Mouse (Mus musculus) frontal cortex, adult (tissue): ENCODE data around the gene Gipc3.
A peak's percentile ranks its signal among the peaks of the same experiment; 100 is the strongest.

Experiments used
- ATAC-seq: cut with Nextera tagmentation; 2 replicates; pipeline ENCODE4 v1.9.2; 2017; ENCODE audit warnings: mild to moderate bottlenecking, moderate library complexity, mixed read lengths; ENCODE audit not compliant: low TSS enrichment

Gipc3 gene

DNA sequence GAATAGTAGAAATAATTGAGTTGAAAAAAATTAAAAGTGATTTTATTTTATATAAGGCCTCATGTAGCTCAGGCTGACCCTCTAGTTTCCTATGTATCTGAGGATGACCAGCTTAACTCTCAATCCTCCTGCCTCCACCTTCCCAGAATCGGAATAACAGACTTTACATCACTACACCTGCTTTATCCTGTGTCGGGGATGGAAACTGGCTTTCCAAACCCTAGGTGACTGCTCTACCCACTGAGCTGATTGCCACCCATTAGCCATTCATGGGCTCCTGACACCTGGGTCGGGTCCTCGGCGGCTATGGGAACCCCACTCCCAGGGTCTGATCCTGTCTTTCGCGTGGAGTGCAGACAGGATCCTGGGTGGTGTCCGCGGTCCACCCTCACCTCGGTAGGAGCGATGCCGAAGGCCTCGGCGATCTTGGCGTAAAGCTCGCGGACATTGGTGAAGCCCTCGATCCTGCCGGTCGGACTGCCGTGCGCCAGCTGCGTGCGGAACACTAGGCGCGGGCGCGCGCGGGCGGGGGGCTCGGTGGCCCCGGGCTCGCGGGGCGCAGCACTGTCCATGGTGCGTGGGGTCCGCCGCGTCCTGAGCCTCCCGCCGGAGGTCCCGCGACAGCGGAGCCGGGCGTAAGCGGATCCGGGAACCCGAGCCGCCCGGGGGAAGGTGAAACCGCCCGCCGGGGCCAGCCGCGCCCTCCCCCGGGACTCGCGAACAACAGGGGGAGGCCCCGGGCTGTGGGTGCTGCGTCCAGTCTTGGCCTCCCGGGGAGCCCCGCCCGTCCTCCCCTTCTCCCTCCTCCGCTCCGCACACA, at the start of gene Gipc3:
Gene Gipc3 (minus strand): TSS at position 581 of the 820 bp plus-strand sequence.
- ATAC-seq: no peak

DNA sequence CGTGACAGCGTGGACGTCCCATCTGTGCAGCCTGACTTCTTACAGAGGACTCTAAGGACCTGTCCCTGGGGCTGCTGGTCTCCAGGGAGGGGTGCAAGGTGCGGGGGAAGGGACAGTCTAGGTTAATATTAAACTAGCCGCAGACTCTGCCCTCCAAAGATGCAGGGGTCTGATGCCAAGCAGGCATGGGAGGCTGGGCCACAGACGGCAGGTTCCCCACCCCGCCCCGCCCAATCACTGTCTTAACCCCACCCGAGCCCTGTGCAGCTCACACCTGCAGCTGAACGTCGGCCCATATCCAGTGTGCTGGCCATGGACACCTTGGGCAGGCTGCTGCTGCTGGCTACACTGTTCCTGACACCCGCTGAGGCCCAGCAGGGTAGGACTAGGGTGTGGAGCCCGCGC, 49.7 kb upstream of the Gipc3 start, which contains the start of gene Smim24:
Gene Smim24 (plus strand): TSS at position 271 of the 405 bp plus-strand sequence.
- no peak for ATAC-seq

DNA sequence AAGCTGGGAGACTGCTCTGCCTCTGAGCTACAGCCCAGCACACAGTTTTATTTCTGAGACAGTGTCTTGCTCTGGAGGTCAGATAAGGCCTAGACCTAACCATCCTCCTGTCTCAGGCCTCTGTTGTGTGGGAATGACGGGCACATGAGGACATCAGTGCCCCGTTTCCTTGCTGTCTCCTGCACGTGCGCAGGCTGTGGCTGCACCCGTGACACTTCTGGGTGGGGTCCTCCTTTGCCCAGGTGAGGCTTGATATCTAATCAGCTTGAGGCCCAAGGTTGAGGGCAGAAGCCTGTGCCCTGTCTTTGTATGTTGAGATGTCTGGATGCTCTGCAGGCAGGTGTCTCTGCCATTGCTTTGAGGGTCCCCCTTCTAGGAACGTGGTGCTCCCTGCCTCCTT, 49.2 kb upstream of the Gipc3 start:
- no peak for ATAC-seq

DNA sequence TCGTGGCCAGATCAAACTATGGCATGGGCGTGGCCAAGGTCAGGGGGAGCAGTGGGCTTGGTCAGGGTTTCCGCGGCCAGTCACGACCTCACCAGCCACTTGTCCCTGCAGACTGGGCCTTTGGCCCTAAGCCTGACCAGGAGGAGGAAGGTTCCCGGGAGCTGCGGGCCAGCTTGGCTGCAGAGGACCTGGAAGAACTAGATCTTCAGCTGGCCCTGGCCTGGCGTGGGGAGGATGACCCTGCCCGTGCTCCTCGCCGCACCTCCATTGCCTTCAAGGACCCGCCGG, 47.6 kb upstream of the Gipc3 start:
- no peak for ATAC-seq

DNA sequence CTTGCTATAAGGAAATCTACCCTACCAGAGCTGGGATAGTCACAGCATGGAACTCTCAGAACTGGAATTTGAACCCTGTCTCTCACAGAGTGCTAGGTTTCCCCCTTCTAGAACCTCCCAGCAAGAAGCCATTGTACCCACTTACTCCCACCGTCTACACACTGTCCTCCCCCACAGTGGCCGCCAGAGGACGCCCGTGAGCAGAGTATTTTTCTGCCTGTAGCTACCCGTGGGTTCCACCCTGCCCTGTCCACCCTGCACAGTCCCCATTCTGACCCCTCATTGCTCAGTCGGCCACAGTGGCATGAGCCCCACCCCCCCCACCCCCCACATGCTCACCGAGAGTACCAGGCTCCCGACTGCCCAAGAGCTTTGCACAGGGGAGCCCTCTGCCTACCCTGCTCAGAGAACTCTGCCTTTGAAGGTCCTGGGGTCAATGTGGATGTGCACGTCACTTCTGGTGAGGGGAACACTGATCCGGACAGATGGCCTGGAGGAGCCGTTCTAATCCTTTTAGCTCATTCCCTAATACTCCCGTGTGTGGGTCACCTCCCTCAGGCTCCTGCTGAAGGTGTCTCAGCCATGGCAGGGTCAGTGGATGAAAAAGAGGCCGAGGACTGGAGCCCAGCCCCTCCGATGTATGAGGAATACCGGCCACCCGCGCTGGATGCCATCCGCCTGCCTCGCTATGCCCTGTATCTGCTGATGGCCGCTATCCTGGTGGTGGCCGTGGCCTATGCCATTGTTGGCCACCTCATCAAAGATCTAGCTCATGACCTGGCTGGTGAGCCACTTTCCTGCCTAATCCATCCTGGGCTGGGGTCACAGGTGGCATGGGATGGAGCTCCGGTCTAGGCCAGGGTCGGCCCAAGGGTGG, 47.0 kb upstream of the Gipc3 start:
- ATAC-seq: peak; percentile 48

DNA sequence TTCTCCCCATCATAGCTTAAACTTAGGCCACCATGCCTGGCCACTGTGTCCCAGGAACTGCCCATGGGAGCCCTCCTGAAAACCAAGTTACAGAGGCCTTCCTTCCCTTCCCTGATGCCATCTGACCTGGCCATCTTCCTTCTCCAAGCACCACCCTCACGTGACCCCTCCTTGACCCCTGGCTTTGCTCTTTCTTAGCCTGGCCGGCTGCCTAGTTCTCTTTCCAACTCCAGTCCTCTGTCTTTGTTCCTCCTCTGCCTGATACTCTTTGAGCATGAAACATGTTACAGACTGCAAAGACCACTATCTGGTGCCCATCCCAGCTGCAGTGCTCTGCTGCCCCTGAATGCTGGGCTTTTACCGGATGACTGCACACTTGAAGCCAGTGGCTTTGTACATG, 46.3 kb upstream of the Gipc3 start:
- no peak for ATAC-seq

DNA sequence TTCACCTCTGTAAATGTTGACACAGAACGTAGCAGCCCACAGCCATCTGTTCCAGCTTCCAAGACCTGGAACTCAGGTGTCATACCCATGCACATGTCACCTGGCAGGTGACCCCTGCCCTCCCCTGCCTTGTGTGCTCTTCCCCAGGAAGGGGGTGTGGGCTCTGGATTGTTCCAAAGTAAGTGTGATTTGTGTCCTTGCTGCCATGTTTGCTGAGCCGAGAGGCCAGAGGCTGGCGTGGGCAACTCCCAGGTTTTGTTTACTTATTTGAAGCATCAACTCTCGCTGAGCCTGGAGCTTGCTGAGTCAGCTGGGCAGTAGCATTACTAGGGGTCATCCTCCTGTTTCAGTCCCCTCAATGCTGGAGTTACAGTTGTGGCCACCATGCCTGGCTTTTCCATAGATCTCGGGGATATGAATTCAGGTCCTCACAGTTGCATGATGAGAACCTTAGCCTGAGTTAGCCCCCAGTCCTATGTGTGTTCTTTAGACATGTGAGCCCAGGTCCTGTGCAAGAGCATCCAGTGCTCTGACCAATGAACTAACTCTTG, 45.5 kb upstream of the Gipc3 start, which contains the start of gene Gm48552:
Gene Gm48552 (plus strand): TSS at position 501 of the 551 bp plus-strand sequence.
- ATAC-seq: no peak

DNA sequence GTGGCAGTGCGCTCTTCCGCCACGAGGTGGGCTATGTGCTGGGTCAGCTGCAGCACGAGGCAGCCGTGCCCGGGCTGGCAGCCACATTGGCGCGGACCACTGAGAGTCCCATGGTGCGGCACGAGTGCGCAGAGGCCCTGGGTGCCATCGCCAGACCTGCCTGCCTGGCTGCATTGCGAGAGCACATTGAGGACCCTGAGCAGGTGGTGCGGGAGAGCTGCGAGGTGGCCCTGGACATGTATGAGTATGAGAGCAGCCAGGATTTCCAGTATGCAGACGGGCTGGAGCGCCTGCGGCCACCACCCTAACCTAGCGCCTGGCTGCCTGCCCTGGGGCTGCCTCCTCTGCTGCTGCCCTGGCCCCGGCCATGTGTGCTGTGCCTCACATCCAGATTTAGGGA, 44.6 kb upstream of the Gipc3 start:
- ATAC-seq: no peak

DNA sequence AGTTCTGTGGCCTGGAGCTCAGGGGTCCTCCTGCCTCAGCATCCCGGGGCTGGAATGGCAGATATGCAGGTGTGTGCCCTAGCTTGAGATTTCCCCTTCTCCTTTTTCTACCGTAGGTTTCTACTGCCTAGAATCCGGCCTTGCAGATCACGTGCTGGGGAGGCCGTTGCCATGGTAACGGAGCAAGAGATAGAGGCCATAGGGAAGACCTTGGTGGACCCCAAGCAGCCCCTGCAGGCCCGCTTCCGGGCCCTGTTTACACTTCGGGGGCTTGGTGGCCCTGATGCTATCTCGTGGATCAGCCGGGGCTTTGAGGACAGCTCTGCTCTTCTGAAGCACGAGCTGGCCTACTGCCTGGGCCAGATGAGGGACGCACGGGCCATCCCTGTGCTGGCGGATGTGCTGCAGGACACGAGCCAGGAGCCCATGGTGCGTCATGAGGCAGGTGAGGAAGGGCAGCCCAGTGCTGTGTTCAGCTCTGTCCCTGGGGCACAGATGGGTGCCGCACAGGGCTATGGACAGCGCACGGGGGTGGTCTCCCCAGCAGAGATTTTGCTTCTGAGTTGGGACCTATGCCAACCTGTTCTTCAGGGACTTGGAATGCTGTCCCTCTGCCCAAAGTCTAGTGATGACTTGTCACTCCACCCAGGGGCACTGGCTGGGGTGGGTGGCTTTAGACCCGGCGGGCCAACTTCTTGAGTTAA, 42.7 kb upstream of the Gipc3 start:
- no peak for ATAC-seq

DNA sequence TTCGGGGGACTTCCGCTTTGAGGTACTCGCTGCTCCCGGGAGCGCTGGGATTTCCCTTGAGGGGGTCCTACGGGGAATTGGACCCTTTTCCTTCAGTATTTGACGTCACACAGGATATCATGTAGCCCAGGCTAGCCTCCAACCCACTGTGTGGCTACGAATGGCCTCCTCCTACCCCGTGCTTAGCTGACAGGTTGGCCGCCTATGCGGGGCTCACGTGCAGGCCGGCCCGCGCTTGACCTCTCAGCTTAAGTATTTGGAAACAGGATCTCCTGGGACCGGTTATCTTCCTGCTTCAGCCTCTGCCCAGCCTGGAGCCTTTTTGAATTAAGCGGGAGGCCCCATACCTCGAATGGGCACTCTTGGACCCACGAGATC, 41.5 kb upstream of the Gipc3 start:
- 0 out of 2 replicates have a peak, but pooled peaks have one; percentile 0 for ATAC-seq

DNA sequence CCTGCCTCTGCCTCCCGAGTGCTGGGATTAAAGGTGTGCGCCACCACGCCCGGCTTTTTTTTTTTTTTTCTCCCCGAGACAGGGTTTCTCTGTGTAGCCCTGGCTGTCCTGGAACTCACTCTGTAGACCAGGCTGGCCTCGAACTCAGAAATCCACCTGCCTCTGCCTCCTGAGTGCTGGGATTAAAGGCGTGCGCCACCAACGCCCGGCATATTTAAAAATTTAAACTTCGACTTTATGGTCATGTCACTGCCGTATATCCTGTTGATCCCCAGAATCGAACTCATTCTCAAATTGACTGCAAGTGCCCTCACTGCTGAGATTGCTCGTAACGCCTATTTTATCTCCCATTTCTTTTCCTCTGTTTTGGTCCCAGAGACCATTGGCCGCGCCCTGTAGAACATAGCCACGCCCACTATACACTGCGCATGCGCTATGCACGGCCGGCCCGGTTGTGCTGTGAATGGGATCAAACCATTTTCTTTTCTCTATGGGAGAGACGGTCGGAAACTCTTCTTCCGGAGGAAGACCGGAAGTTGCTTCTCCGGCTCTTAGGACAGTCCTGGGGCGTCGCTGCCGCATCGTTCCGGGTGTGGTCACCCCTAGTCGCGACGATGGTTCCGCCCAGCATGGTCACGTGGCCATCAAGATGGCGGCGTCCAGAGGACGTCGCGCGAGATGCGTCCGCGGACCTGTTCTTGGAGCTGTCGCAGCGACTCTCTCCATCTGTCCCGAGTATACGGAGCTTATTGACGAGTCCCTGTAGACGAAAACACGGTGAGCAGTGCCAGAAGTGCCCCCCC, 40.9 kb upstream of the Gipc3 start, which contains the start of the genes Dohh and Gm48551:
Gene Dohh (plus strand): TSS at position 627 of the 803 bp plus-strand sequence.
Gene Gm48551 (plus strand): TSS at position 665 of the 803 bp plus-strand sequence.
- ATAC-seq: peak; percentile 96

DNA sequence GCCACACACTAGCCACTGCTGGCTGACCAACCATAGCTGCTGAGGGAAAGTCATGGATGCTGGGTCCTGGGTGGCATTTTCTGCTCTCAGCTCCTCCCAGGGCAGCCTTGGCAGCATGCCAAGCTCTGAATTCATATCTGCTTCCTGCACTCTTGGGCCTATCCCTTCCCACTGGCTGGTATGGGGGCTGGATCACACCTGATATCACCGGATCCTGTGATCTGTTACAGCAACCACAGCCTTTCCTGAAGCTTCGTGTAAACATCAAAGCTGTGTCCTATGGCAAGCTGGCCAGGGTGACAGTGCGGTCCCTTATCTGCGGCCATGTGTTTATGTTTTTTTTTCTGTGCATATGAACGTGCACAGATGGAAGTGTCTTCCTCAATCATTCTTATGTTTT, 39.0 kb upstream of the Gipc3 start:
- no peak for ATAC-seq

DNA sequence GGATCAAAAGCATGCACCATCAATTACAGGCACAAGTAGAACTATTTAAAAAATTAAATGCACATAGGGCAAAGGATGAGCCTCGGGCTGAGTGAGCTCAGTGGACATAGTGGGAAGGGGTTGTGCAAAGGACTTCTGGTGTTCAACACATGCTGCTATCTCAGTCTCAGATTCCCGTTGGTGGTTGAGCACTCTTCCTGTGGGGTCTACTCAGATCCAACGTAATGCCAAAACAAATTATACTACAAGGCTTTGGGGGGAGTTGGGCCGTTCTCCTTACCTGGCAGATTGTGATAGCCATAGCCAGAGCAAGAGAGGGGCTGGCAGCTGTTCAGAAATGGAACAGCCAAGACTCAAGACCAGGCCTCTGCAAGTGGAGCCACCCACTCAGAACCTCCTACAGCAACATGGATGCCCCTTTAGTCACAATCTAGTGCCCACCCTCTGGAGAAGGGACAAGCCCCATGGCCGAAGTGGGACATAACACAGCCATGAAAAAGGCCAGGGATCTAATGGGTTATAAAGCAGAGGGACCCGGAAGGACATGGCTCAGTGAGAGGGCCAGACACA, 36.8 kb upstream of the Gipc3 start:
- no peak for ATAC-seq

DNA sequence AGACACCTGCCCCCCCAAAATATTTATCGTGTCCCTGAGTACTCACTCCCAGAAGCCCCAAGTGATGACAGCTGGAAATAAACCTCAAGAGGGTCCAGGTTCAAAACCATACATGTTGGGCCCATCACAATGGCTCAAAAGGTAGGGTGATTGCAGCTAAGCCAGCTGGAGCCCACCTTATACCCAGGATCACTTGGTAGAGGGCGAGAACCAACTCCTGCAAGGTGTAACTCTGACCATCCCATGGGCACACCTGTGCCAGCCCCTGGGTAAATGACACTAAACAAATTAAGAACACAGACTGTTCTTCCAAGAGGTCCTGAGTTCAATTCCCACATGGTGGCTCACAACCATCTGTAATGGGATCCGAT, 36.1 kb upstream of the Gipc3 start:
- ATAC-seq: no peak

DNA sequence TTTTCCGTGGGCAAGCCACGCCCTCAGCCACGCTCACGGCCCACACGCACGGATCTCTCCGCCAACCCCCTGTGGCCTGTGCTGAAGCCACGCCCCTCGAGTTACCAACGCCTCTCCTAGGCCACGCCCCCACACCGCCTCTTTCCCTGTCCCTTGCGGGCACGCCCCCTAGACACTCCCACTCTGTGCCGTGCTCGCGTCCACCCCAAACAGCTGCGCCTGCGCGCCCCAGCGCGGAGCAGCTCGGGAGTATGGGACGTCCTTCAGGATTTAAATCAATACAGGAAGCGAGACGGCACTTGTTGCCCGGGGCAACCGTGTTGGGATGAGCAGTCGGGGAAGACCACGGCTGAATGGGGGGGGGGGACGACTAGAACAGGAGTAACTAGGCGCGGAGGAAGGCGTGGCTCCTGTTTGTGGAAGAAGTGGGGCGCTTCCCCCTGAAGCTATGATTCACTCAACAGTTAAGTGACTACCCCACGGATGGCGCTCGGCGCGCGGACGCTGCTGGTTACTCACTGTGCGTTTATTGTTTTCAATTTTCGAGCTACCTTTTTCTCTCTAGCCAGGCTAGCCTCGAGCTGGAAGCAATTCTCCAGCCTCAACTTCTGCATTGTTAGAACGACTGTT, 35.6 kb upstream of the Gipc3 start:
- peak; percentile 91 for ATAC-seq

DNA sequence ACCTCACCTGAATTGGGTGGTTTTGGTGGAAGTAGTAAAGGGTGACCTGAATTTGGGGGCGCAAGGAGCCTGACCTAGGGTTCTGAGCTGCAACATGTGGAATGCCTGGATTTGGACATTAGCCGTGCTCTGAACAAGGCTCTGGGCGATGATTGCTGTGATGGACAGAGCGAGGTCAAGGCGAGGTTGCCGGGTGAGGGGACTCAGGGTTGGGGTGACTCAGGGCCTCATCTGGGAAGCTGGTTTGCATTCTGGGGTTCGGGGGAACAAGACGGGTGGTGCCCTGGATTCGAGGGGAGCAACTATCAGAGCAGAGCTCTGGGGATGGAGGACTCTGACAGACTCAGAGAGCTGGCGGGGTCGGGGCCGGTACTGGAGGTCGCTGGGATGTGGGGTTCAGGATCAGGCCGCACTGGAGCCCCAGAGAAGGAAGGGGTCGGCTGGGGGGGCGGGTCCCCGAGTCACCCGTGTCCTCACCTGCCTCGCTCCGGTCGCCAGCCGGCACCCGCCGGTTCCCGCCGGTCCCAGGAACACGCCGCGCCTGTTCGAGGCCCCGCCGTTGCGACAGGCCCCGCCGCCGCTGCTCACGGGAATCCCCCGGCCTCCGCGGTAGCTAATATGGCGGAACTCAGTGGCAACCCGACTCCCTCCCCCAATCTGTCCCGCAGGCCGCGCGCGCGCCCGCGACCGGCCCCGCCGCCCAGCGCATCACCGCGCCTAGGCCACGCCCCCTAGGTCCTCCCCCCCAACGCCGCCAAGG, 34.9 kb upstream of the Gipc3 start, which contains the start of gene Fzr1:
Gene Fzr1 (minus strand): TSS at position 724 of the 760 bp plus-strand sequence.
- ATAC-seq: 0 out of 2 replicates have a peak, but pooled peaks have one; percentile 15

DNA sequence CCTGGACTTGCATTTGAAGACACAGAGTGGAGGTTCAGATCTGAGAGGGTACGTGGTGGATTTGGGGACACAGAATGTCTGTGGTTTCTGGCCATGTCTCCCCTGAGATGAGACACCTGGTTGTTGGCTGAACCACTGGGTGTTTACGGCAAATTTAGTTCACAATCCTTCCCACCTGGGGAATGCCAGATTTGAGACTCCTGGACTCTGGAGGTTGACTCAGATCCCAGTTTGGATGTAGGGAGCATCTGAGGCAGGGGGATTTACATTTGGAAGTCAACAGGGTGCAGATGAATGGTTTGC, 34.2 kb upstream of the Gipc3 start:
- ATAC-seq: no peak

DNA sequence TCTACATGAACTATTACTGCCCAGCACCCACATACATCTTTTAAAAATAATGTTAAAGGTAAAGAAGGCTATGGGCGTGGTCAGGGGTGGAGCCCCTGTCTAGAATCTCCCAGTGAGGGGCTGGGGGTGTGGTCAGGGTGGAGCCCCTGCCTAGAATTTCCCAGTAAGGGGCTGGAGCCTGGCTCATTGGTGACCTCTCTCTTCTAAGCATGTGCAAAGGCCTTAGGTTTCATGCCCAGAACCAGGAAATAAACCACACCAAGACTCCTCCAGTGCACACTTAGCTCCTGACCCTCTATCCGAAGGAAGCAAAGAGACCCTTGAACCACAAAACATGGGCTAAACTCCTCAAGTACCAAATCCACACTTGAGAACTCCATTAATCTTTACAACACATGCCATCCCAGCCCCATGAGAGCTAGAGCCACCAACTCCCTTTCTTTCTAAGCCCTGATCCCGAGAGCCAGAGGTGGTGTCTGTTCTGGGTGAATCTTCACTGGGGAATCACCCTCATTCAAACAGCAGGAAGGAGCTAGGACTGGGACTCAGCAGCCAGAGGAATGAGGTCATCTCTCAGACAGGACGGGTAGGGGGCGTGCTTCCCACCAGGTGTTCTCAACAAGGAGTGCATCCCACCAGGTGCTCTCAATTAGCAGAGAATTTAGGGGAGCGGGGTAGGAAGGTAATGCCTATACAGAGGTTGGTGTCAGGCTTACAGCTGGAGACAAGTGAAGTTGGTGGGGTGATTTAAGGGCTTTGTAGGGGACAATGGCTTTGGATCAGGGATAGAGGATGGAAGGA, 33.7 kb upstream of the Gipc3 start:
- ATAC-seq: no peak

DNA sequence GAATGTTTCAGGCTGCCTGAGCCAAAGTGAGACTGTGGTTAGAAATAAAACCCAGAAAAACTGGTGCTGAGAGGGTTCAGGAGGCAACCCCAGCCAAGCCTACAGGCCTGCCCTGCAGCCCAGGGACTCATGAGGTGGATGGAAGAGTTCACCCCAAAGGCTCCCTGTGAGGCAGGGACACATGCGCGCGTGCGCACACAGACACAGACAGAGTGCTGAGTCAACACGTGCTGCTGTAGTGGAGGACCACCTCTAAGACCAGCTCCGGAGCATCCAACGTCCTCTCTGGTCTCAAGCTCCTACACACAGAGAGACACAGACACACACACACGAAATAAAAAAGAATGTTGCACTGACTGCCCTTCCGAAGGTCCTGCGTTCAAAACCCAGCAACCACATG, 32.3 kb upstream of the Gipc3 start:
- ATAC-seq: no peak
